ENCODE assay signal across 25 mouse cellular contexts in the genomic region with DNA sequence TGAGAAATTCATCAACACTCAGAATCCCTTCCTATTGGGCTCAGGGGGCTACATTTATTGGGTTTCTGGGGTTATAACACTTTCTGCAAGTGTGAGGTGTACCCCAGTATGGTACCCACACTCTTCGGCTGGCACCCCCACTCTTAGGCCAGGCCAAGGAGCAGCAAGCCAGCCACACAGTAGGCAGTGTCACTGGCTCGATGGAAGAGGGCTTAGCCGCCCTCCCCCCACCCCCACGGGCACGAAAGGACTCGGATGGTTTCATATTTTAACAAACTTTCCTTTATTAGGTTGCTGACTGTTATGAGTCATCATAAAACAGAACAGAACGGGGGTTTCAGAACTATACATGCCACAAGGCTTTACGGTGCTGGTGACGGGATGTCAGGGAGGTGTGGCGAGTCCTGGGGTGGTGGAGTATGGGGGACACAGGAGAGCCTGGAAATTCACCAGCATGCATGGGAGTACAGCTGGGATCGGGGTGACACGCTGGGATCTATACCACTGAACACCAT. TPM values are rescaled to one million over a fixed set of nuclear protein-coding genes. Genes with fewer than 3 reads are reported as not detected.
DNase-seq lines count a peak whose midpoint lies in the region; ATAC-seq and TF ChIP-seq lines count a peak whose summit lies in the region.
"Had no signal": no experiment of that assay in that cellular context is flagged by ENCODE, and none has a peak within 500 bp of the region (broad histone marks: within the 10 kb centered on the region; RNA-seq: fewer than 3 reads in every experiment).

No protein-coding gene starts in this region.

- H3K9ac ChIP-seq in lung, postnatal 0 days (replicated peaks; ENCODE audit: low read depth), result no peak overlapping the region
- no peak overlapping the region for H3K9ac ChIP-seq in embryonic facial prominence, embryonic 12.5 days
- H3K9ac ChIP-seq in limb, embryonic 12.5 days (replicated peaks), result no peak overlapping the region
- H3K9ac ChIP-seq: forebrain, embryonic 15.5 days; heart, embryonic 12.5 days; liver, postnatal 0 days; neural tube, embryonic 15.5 days had no signal

- 74% methylated on average over 12 of the region's 12 CpGs for WGBS in lung, postnatal 0 days
- WGBS in lung, adult 2 months, result 78% methylated on average over 12 of the region's 12 CpGs
- WGBS in embryonic facial prominence, embryonic 12.5 days, result 70% methylated on average over 12 of the region's 12 CpGs
- 43% methylated on average over 12 of the region's 12 CpGs for WGBS in limb, embryonic 12.5 days

- TF ChIP-seq CTCF in lung, postnatal 0 days (IDR thresholded peaks at IDR 0.05), result no peak
- TF ChIP-seq CTCF in lung, adult 2 months (IDR thresholded peaks at IDR 0.05; ENCODE audit: insufficient read depth, low read length), result no peak

- ATAC-seq in lung, postnatal 0 days, result no peak
- no peak for ATAC-seq in embryonic facial prominence, embryonic 12.5 days (ENCODE audit: insufficient number of reproducible peaks, insufficient read depth, low FRiP score, low TSS enrichment)
- no peak for ATAC-seq in limb, embryonic 12.5 days (ENCODE audit: insufficient number of reproducible peaks, insufficient read depth, low FRiP score, low TSS enrichment, low read depth)
- ATAC-seq: forebrain, embryonic 15.5 days; liver, postnatal 0 days had no signal

- no peak overlapping the region for H3K4me2 ChIP-seq in lung, postnatal 0 days (replicated peaks; ENCODE audit: low read depth, low read length)
- H3K4me2 ChIP-seq in embryonic facial prominence, embryonic 12.5 days (replicated peaks), result no peak overlapping the region
- H3K4me2 ChIP-seq in limb, embryonic 12.5 days, result peak overlapping the region; percentile 23
- H3K4me2 ChIP-seq: forebrain, embryonic 15.5 days; heart, embryonic 12.5 days; liver, embryonic 11.5 days; midbrain, embryonic 11.5 days; neural tube, embryonic 15.5 days had no signal

- H3K36me3 ChIP-seq in lung, postnatal 0 days (ENCODE audit: insufficient read depth, low read length), result no peaks in the 10 kb centered on the region
- H3K36me3 ChIP-seq in embryonic facial prominence, embryonic 12.5 days, result peaks cover 28% of the 10 kb centered on the region; the same call in 1 of the 2 replicates
- peaks cover 36% of the 10 kb centered on the region for H3K36me3 ChIP-seq in limb, embryonic 12.5 days
- H3K36me3 ChIP-seq: forebrain, embryonic 15.5 days; heart, embryonic 12.5 days; neural tube, embryonic 15.5 days had no signal

- H3K4me1 ChIP-seq in lung, postnatal 0 days (ENCODE audit: insufficient read depth, low read depth, low read length), result peaks cover 3% of the 10 kb centered on the region; the same call in 1 of the 2 replicates
- H3K4me1 ChIP-seq in lung, adult 2 months (ENCODE audit: control insufficient read depth, insufficient read depth, low read length), result 0 out of 2 replicates have a peak, but pooled peaks cover 4% of the 10 kb centered on the region
- peaks cover 51% of the 10 kb centered on the region for H3K4me1 ChIP-seq in embryonic facial prominence, embryonic 12.5 days
- peaks cover 75% of the 10 kb centered on the region for H3K4me1 ChIP-seq in limb, embryonic 12.5 days (replicated peaks)

- no peaks in the 10 kb centered on the region for H3K9me3 ChIP-seq in lung, postnatal 0 days (ENCODE audit: low read length)
- no peaks in the 10 kb centered on the region for H3K9me3 ChIP-seq in embryonic facial prominence, embryonic 12.5 days
- no peaks in the 10 kb centered on the region for H3K9me3 ChIP-seq in limb, embryonic 12.5 days
- H3K9me3 ChIP-seq: forebrain, embryonic 15.5 days; heart, embryonic 12.5 days; neural tube, embryonic 15.5 days had no signal

- no peak for TF ChIP-seq POLR2A in lung, adult 2 months (IDR thresholded peaks at IDR 0.05; ENCODE audit: borderline replicate concordance, extremely low read depth, low read depth, low read length)

- no peak overlapping the region for H3K27ac ChIP-seq in lung, postnatal 0 days (ENCODE audit: low read length)
- H3K27ac ChIP-seq in embryonic facial prominence, embryonic 12.5 days, result 0 out of 2 replicates have a peak overlapping the region, but pooled peaks have one; percentile 96
- H3K27ac ChIP-seq in limb, embryonic 12.5 days, result peak overlapping the region; percentile 98
- H3K27ac ChIP-seq: forebrain, embryonic 15.5 days; neural tube, embryonic 15.5 days had no signal

- no peak for TF ChIP-seq EP300 in lung, postnatal 0 days (IDR thresholded peaks at IDR 0.05)

- H3K27me3 ChIP-seq in lung, postnatal 0 days (replicated peaks; ENCODE audit: insufficient read depth, low read length), result no peaks in the 10 kb centered on the region
- no peaks in the 10 kb centered on the region for H3K27me3 ChIP-seq in embryonic facial prominence, embryonic 12.5 days
- H3K27me3 ChIP-seq in limb, embryonic 12.5 days, result no peaks in the 10 kb centered on the region
- H3K27me3 ChIP-seq: forebrain, embryonic 15.5 days; neural tube, embryonic 15.5 days had no signal

- no peak overlapping the region for H3K4me3 ChIP-seq in lung, postnatal 0 days (ENCODE audit: low read depth, low read length)
- no peak overlapping the region for H3K4me3 ChIP-seq in lung, adult 2 months (replicated peaks; ENCODE audit: extremely low read depth, low read depth, low read length)
- H3K4me3 ChIP-seq in embryonic facial prominence, embryonic 12.5 days, result no peak overlapping the region
- no peak overlapping the region for H3K4me3 ChIP-seq in limb, embryonic 12.5 days (replicated peaks)
- H3K4me3 ChIP-seq: forebrain, embryonic 15.5 days; heart, embryonic 12.5 days; neural tube, embryonic 15.5 days had no signal

- peak; percentile 3 for DNase-seq in lung, postnatal 0 days (ENCODE audit: low spot score)
- DNase-seq in lung, adult 2 months, result no peak
- DNase-seq in kidney, adult 18-20 months, result no peak
- DNase-seq in urinary bladder, postnatal 36 days (ENCODE audit: low spot score in 2 of 2), result no peak
- no peak for DNase-seq in c-Kit-positive CD71-positive TER-119-positive erythroid progenitor cells, embryonic 14.5 days (ENCODE audit: low spot score)
- DNase-seq: adrenal gland, adult 2 months; cerebellum, adult 11-12 months; cerebellum, postnatal 14 days; gastrocnemius, postnatal 14 days; heart, postnatal 10 days; kidney, adult 11 months; layer of hippocampus, adult 9-11 months; liver, postnatal 0 days; lung, postnatal 14 days; right cerebral cortex, postnatal 25 days; spleen, adult 18-20 months; thymus, adult 18-20 months; thymus, postnatal 4 days had no signal

RNA-seq across cellular contexts. Expression of a gene that starts 58.8 kb away (rescaled TPM):
- 14.6 and 19.2 TPM in 2 replicates for polyA plus RNA-seq in lung, postnatal 0 days (2015; fragmentation: Nextera tagmentation; extraction: Ambion mirVana)
- polyA plus RNA-seq in lung, adult 2 months (2012; rRNA removed), result 20.2 and 23.4 TPM in 2 replicates
- 21.0 and 22.6 TPM in 2 replicates for polyA plus RNA-seq in embryonic facial prominence, embryonic 12.5 days (2016; fragmentation: Nextera tagmentation; extraction: Ambion mirVana)
- polyA plus RNA-seq in limb, embryonic 12.5 days (2016; fragmentation: Nextera tagmentation; extraction: Ambion mirVana), result 17.7 and 19.1 TPM in 2 replicates
